Mouse (Mus musculus): ENCODE measurements around the gene 2010111I01Rik.

GRCm38 (mm10) chr13:63286483-63287102 lies 321.9 kb downstream of the 2010111I01Rik start:
- TF ChIP-seq POLR2A (IDR thresholded peaks at IDR 0.05; ENCODE audit: extremely low read depth, insufficient read depth, low read length) (no peak), CTCF (IDR thresholded peaks at IDR 0.05; ENCODE audit: low read depth, low read length) (no peak)
